Mouse (Mus musculus): ENCODE measurements around the gene Mob2.
A peak's percentile ranks its signal among the peaks of the same experiment; 100 is the strongest.

DNA sequence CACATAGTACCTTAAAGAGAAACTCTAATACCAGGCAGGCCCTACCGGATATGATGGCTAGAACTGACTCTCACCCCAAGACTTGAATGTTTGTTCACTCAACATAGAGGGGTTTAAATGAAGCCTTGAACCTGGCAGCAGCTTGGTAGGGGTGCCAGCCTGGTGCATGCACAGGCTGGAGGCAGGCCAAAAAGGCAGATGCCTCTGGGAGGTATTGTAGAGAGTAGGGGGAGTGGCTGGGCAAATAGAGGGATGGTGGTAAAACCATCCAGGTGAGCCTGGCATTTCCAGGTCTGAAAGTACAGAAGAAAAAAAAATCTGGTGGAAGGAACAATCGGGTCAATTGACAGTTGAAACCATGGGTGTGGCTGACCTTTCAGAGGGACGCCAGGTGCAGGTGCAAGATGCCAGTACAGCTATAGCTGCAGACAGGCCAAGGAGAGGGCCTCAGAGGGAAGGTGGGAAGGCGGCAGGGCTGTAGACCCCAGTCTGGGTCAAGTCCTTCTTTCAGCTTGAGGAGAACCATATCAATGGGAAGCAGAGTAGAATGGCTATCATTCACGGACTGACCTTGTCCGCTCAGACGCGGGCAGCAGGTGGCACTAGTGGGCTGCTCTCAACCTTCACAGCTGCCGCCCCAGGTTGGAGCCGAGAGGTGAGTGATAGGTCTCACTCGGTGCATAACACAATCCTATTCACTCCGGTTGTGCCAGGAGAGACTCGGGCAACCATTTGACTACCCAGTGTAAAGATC is 9.8 kb upstream of the Mob2 start:
- TF ChIP-seq POLR2A (IDR thresholded peaks at IDR 0.05; ENCODE audit: low read depth, low read length) (no peak), CTCF (IDR thresholded peaks at IDR 0.05; ENCODE audit: extremely low read depth, insufficient read length, insufficient replicate concordance, low read depth, low read length) (peak; percentile 89)
